Mouse (Mus musculus) ES-Bruce4 (cell line): ENCODE data around the gene Intu. TPM values are rescaled to one million over a fixed set of nuclear protein-coding genes. Genes with fewer than 3 reads are reported as not detected.

ENCODE experiments used
- H3K27ac ChIP-seq: 2 replicates; pipeline ENCODE4 v1.5.1; 2012; ENCODE audit warnings: low read length, inconsistent platforms; ENCODE audit not compliant: insufficient read depth
- H3K27me3 ChIP-seq: 2 replicates; pipeline ENCODE4 v1.6.1; 2012; ENCODE audit warnings: mild to moderate bottlenecking, low read length, inconsistent platforms; ENCODE audit not compliant: control insufficient read depth, poor library complexity, insufficient read depth, severe bottlenecking
- H3K36me3 ChIP-seq: 2 replicates; pipeline ENCODE4 v1.6.1; 2012; ENCODE audit warnings: inconsistent platforms, mild to moderate bottlenecking, low read length, moderate library complexity; ENCODE audit not compliant: control insufficient read depth, poor library complexity, insufficient read depth, severe bottlenecking
- H3K4me1 ChIP-seq: one replicate; pipeline ENCODE4 v1.8.1; 2011; ENCODE audit warnings: low read length; ENCODE audit not compliant: control insufficient read depth, insufficient read depth
- H3K4me3 ChIP-seq: 2 replicates; pipeline ENCODE4 v1.5.1; 2011; ENCODE audit warnings: low read depth, mild to moderate bottlenecking, low read length
- H3K9ac ChIP-seq: 2 replicates; pipeline ENCODE4 v1.6.1; 2012; ENCODE audit warnings: low read depth, mild to moderate bottlenecking, inconsistent platforms; ENCODE audit not compliant: poor library complexity, severe bottlenecking
- H3K9me3 ChIP-seq: replicated peaks from 2 replicates; pipeline ENCODE4 v1.6.1; 2012; ENCODE audit warnings: mild to moderate bottlenecking, low read length, inconsistent platforms; ENCODE audit not compliant: control insufficient read depth, poor library complexity, insufficient read depth, severe bottlenecking
- CTCF ChIP-seq: IDR thresholded peaks from one replicate; pipeline ENCODE4 v1.8.1; 2011; ENCODE audit warnings: low read depth, low read length
- EP300 ChIP-seq: IDR thresholded peaks from 2 replicates; pipeline ENCODE4 v1.6.1; 2011; ENCODE audit warnings: low read depth, low read length; ENCODE audit not compliant: insufficient read depth
- POLR2A ChIP-seq: IDR thresholded peaks from one replicate; pipeline ENCODE4 v1.8.1; 2011; ENCODE audit warnings: low read length; ENCODE audit not compliant: insufficient read depth
- polyA plus RNA-seq: library from polyadenylated mRNA; stranded (reverse); fragments of >200 nt; gene quantifications from 2 replicates; pipeline ENCODE4 v1.2.4, GENCODE M21; 2011; ENCODE audit warnings: low read depth; ENCODE audit not compliant: missing spikeins, insufficient read depth, insufficient read length

Intu gene
- polyA plus RNA-seq, 1 experiment: 7.1 TPM

DNA sequence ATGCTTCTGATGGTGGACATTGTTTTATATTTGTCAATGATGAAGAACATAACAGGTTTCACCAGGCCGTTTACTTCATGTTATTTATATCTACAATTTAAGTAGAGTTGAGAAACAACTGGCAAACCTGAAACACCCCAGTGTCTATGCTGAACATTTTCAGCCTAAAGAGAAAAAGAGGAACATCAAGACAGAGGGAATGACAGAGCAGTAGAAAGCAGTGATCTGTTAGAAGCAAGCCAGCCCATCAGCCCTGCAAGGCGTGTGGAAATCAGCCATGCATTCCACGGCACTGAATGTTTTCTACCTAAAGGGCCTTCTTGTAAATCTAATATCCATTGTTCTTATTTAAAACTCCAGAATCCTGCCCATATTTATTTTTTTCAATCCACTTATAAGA lies 12.8 kb upstream of the Intu start:
- Histone ChIP-seq H3K4me3 (no peak overlapping the region), H3K9me3 (no peaks in the 10 kb centered on the region), H3K36me3 (no peaks in the 10 kb centered on the region), H3K9ac (no peak overlapping the region), H3K27ac (no peak overlapping the region), H3K27me3 (no peaks in the 10 kb centered on the region), H3K4me1 (no peaks in the 10 kb centered on the region)
- no peak for TF ChIP-seq EP300

DNA sequence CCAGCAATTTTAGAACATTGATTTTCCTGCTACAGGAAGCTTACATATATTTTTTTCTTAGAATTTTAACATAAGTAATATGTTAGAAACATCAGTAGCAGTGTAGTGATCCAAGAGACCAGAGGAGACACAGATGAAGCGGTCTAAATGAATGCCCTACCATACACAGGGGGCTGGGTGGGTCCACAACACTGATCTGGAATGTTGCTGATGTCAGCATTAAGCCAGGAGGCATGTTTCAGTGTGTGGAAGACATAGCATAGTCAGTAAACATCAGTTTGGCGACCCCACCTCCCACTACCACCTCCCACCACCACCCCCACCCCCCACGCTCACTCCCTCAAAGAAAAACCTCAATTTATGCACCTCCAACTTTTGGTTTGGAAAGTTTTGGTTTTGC lies 11.5 kb upstream of the Intu start:
- Histone ChIP-seq H3K9me3 (no peaks in the 10 kb centered on the region), H3K4me3 (no peak overlapping the region), H3K27me3 (no peaks in the 10 kb centered on the region), H3K9ac (no peak overlapping the region), H3K4me1 (no peaks in the 10 kb centered on the region), H3K27ac (no peak overlapping the region), H3K36me3 (no peaks in the 10 kb centered on the region)
- TF ChIP-seq POLR2A: no peak
- TF ChIP-seq CTCF: no peak
- no peak for TF ChIP-seq EP300

DNA sequence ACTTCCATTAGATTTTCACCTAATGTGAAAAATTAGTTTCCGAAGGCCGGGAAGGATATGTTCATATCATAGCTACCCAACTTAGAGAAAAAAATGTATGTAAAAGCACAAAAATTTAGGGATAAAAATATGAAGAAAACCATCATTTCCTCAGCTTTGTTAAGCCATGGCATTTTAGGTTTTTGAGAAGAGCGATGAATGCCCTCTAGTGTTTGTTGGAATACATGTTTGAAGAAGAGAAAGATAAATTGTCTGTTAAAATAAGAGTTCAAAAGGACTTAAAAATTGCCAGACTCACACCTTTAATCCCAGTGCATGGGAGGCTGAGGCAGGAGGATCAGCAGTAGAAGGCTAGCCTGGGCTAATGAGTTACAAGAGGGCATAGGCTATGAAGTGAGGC lies 10.5 kb upstream of the Intu start:
- no peak overlapping the region for H3K4me3 ChIP-seq
- H3K36me3 ChIP-seq: no peaks in the 10 kb centered on the region
- no peak for TF ChIP-seq CTCF
- no peak for TF ChIP-seq EP300
- no peak for TF ChIP-seq POLR2A
- no peaks in the 10 kb centered on the region for H3K27me3 ChIP-seq
- no peak overlapping the region for H3K9ac ChIP-seq
- H3K9me3 ChIP-seq: no peaks in the 10 kb centered on the region
- no peaks in the 10 kb centered on the region for H3K4me1 ChIP-seq
- H3K27ac ChIP-seq: no peak overlapping the region

DNA sequence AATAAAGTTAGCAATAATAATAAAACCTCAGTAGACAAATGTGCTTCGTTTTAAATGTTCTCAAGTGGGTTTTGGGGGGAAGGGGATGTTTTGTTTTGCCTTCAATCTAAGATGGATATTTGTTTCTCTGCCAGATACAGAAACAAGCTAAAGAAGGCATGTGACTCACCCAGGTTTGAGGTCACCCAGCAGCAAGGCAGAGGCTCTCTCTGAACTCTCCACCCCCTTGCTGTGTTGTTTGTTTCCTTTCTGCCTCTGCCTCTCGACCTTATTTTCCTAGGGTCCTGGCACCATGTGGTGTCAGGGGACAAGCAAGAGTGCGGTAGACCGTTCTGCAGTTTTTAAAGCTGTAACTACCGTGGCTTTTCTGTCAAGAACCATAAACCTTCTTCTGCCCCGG lies 8.6 kb upstream of the Intu start:
- Histone ChIP-seq H3K4me3 (no peak overlapping the region), H3K9me3 (no peaks in the 10 kb centered on the region), H3K9ac (no peak overlapping the region), H3K27me3 (no peaks in the 10 kb centered on the region), H3K27ac (no peak overlapping the region), H3K4me1 (no peaks in the 10 kb centered on the region), H3K36me3 (no peaks in the 10 kb centered on the region)
- no peak for TF ChIP-seq POLR2A
- no peak for TF ChIP-seq CTCF
- no peak for TF ChIP-seq EP300

GRCm38 (mm10) chr3:40522846-40523245 lies 8.2 kb upstream of the Intu start:
- H3K4me1 ChIP-seq: no peaks in the 10 kb centered on the region
- TF ChIP-seq CTCF (no peak), EP300 (no peak), POLR2A (no peak)
- H3K9me3 ChIP-seq: no peaks in the 10 kb centered on the region
- H3K4me3 ChIP-seq: no peak overlapping the region
- H3K27ac ChIP-seq: no peak overlapping the region
- H3K9ac ChIP-seq: no peak overlapping the region
- no peaks in the 10 kb centered on the region for H3K36me3 ChIP-seq
- H3K27me3 ChIP-seq: no peaks in the 10 kb centered on the region

- TF ChIP-seq EP300 (no peak), POLR2A (no peak), CTCF (no peak)
- no peaks in the 10 kb centered on the region for H3K27me3 ChIP-seq
- H3K9ac ChIP-seq: no peak overlapping the region
- H3K9me3 ChIP-seq: no peaks in the 10 kb centered on the region
- no peaks in the 10 kb centered on the region for H3K4me1 ChIP-seq
- no peak overlapping the region for H3K4me3 ChIP-seq
- H3K36me3 ChIP-seq: no peaks in the 10 kb centered on the region
- H3K27ac ChIP-seq: no peak overlapping the region
Observed at GRCm38 (mm10) chr3:40523371-40523783, 7.7 kb upstream of the Intu start.

DNA sequence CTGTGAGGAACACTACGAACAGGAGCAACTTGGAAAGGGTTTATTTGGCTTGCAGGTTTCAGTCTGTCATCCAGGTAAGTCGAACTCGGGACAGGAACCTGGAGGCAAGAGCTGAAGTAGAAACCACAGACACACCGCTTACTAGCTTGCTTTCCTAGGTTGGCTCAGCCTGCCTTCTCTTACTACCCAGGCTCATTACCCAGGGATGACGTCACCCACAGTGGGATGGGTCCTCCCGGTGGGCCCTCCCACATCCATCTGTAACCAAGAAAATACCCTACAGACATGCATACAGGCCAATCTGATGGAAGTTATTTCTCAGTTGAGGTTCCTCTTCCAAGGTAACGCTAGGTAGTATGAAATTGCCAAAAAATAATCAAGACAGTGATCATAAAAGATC lies 6.2 kb upstream of the Intu start:
- no peaks in the 10 kb centered on the region for H3K4me1 ChIP-seq
- no peaks in the 10 kb centered on the region for H3K9me3 ChIP-seq
- TF ChIP-seq EP300 (no peak), CTCF (no peak), POLR2A (no peak)
- no peaks in the 10 kb centered on the region for H3K36me3 ChIP-seq
- no peak overlapping the region for H3K9ac ChIP-seq
- H3K27ac ChIP-seq: no peak overlapping the region
- no peak overlapping the region for H3K4me3 ChIP-seq
- no peaks in the 10 kb centered on the region for H3K27me3 ChIP-seq
